Mouse (Mus musculus): ENCODE data around the gene Agrn. TPM values are rescaled to one million over a fixed set of nuclear protein-coding genes. Genes with fewer than 3 reads are reported as not detected.
A peak's percentile ranks its signal among the peaks of the same experiment; 100 is the strongest.

The Agrn gene
- total and polyA plus RNA-seq, 2 experiments from 2014 or later = 63.0 to 273 TPM

GRCm38 (mm10) chr4:156202462-156202893 is 5.2 kb upstream of the Agrn start:
- H3K4me2 ChIP-seq (ENCODE audit: low read depth, low read length) = peak overlapping the region; percentile 94
- no peaks in the 10 kb centered on the region for H3K9me3 ChIP-seq (ENCODE audit: low read length)
- no peaks in the 10 kb centered on the region for H3K36me3 ChIP-seq (ENCODE audit: insufficient read depth, low read length)
- peak overlapping the region; percentile 77 for H3K27ac ChIP-seq
- H3K27me3 ChIP-seq (ENCODE audit: insufficient read depth, low read length) = no peaks in the 10 kb centered on the region
- TF ChIP-seq CTCF (IDR thresholded peaks at IDR 0.05; ENCODE audit: low read depth) = no peak
- DNase-seq (ENCODE audit: low spot score) (no peak), ATAC-seq (no peak)
- WGBS = 35% methylated on average over 12 of the region's 12 CpGs
- H3K4me1 ChIP-seq (ENCODE audit: insufficient read depth, low read length) = no peaks in the 10 kb centered on the region
- H3K4me3 ChIP-seq (ENCODE audit: low read length) = peak overlapping the region; percentile 59
- peak overlapping the region; percentile 78; the same call in 1 of the 2 replicates for H3K9ac ChIP-seq (replicated peaks; ENCODE audit: low read length)

- no peak within 1 kb of the TSS for H3K27ac ChIP-seq
Observed at GRCm38 (mm10) chr4:156200623-156201475, 3.6 kb upstream of the Agrn start, which contains the start of gene Isg15. Isg15 (minus strand) TSS chr4:156200818.

GRCm38 (mm10) chr4:156197829-156198205 is 529 bp upstream of the Agrn start:
- DNase-seq (ENCODE audit: low spot score) = peak; percentile 94
- peak; percentile 39; the same call in 1 of the 2 replicates for TF ChIP-seq CTCF (IDR thresholded peaks at IDR 0.05; ENCODE audit: low read depth)

More at GRCm38 (mm10) chr4:156200623-156201475, 3.6 kb upstream of the Agrn start, which contains the start of gene Isg15:
- Histone ChIP-seq H3K4me2 (ENCODE audit: low read depth, low read length) (0 out of 2 replicates have a peak within 1 kb of the TSS, but pooled peaks have one; percentile 13), H3K36me3 (ENCODE audit: insufficient read depth, low read length) (no peaks in the 10 kb centered on the region), H3K4me3 (ENCODE audit: low read length) (no peak within 1 kb of the TSS), H3K4me1 (ENCODE audit: insufficient read depth, low read length) (peaks cover 3% of the 10 kb centered on the region), H3K27me3 (ENCODE audit: insufficient read depth, low read length) (no peaks in the 10 kb centered on the region), H3K9ac (replicated peaks; ENCODE audit: low read length) (no peak within 1 kb of the TSS), H3K9me3 (ENCODE audit: low read length) (no peaks in the 10 kb centered on the region)
- no peak for TF ChIP-seq CTCF (IDR thresholded peaks at IDR 0.05; ENCODE audit: low read depth)
- no peak for ATAC-seq
- DNase-seq (ENCODE audit: low spot score) = no peak
- WGBS = 64% methylated on average over 10 of the region's 10 CpGs

GRCm38 (mm10) chr4:156195927-156196870 is 1.1 kb downstream of the Agrn start:
- Histone ChIP-seq H3K9ac (replicated peaks; ENCODE audit: low read length) (peak overlapping the region; percentile 85), H3K4me1 (ENCODE audit: insufficient read depth, low read length) (peaks cover 28% of the 10 kb centered on the region), H3K9me3 (ENCODE audit: low read length) (no peaks in the 10 kb centered on the region), H3K27ac (peak overlapping the region; percentile 76), H3K36me3 (ENCODE audit: insufficient read depth, low read length) (no peaks in the 10 kb centered on the region), H3K27me3 (ENCODE audit: insufficient read depth, low read length) (no peaks in the 10 kb centered on the region), H3K4me2 (ENCODE audit: low read depth, low read length) (peak overlapping the region; percentile 97), H3K4me3 (ENCODE audit: low read length) (peak overlapping the region; percentile 86)
- 4% methylated on average over 35 of the region's 35 CpGs for WGBS
- peak; percentile 69 for DNase-seq (ENCODE audit: low spot score)
- no peak for TF ChIP-seq CTCF (IDR thresholded peaks at IDR 0.05; ENCODE audit: low read depth)
- no peak for ATAC-seq

More at GRCm38 (mm10) chr4:156197829-156198205, 529 bp upstream of the Agrn start:
- Histone ChIP-seq H3K9me3 (ENCODE audit: low read length) (no peaks in the 10 kb centered on the region), H3K36me3 (ENCODE audit: insufficient read depth, low read length) (no peaks in the 10 kb centered on the region), H3K4me1 (ENCODE audit: insufficient read depth, low read length) (peaks cover 20% of the 10 kb centered on the region), H3K4me2 (ENCODE audit: low read depth, low read length) (peak overlapping the region; percentile 97), H3K9ac (replicated peaks; ENCODE audit: low read length) (peak overlapping the region; percentile 85), H3K4me3 (ENCODE audit: low read length) (peak overlapping the region; percentile 86), H3K27me3 (ENCODE audit: insufficient read depth, low read length) (no peaks in the 10 kb centered on the region), H3K27ac (peak overlapping the region; percentile 88)
- 0% methylated on average over 15 of the region's 26 CpGs for WGBS
- peak; percentile 95 for ATAC-seq

- ATAC-seq (no peak), DNase-seq (ENCODE audit: low spot score) (no peak)
- Histone ChIP-seq H3K4me2 (ENCODE audit: low read depth, low read length) (no peak overlapping the region), H3K27me3 (ENCODE audit: insufficient read depth, low read length) (no peaks in the 10 kb centered on the region), H3K9ac (replicated peaks; ENCODE audit: low read length) (no peak overlapping the region), H3K4me3 (ENCODE audit: low read length) (no peak overlapping the region), H3K36me3 (ENCODE audit: insufficient read depth, low read length) (0 out of 2 replicates have a peak, but pooled peaks cover 5% of the 10 kb centered on the region), H3K4me1 (ENCODE audit: insufficient read depth, low read length) (peaks cover 31% of the 10 kb centered on the region), H3K27ac (no peak overlapping the region), H3K9me3 (ENCODE audit: low read length) (no peaks in the 10 kb centered on the region)
- no peak for TF ChIP-seq CTCF (IDR thresholded peaks at IDR 0.05; ENCODE audit: low read depth)
- 39% methylated on average over 6 of the region's 6 CpGs for WGBS
Observed at GRCm38 (mm10) chr4:156194346-156194745, 2.9 kb downstream of the Agrn start.

- H3K4me1 ChIP-seq (ENCODE audit: insufficient read depth, low read length) = peaks cover 36% of the 10 kb centered on the region
- H3K9ac ChIP-seq (replicated peaks; ENCODE audit: low read length) = no peak overlapping the region
- ATAC-seq (no peak), DNase-seq (ENCODE audit: low spot score) (no peak)
- no peaks in the 10 kb centered on the region for H3K27me3 ChIP-seq (ENCODE audit: insufficient read depth, low read length)
- H3K4me3 ChIP-seq (ENCODE audit: low read length) = no peak overlapping the region
- no peak overlapping the region for H3K4me2 ChIP-seq (ENCODE audit: low read depth, low read length)
- H3K9me3 ChIP-seq (ENCODE audit: low read length) = no peaks in the 10 kb centered on the region
- 0 out of 2 replicates have a peak, but pooled peaks cover 5% of the 10 kb centered on the region for H3K36me3 ChIP-seq (ENCODE audit: insufficient read depth, low read length)
- no peak for TF ChIP-seq CTCF (IDR thresholded peaks at IDR 0.05; ENCODE audit: low read depth)
- H3K27ac ChIP-seq = no peak overlapping the region
- WGBS = 55% methylated on average over 5 of the region's 5 CpGs
Observed at GRCm38 (mm10) chr4:156193906-156194305, 3.4 kb downstream of the Agrn start.

Measured in hindbrain, postnatal 0 days (tissue).